ENCODE assay signal across 10 mouse cellular contexts in the genomic region with DNA sequence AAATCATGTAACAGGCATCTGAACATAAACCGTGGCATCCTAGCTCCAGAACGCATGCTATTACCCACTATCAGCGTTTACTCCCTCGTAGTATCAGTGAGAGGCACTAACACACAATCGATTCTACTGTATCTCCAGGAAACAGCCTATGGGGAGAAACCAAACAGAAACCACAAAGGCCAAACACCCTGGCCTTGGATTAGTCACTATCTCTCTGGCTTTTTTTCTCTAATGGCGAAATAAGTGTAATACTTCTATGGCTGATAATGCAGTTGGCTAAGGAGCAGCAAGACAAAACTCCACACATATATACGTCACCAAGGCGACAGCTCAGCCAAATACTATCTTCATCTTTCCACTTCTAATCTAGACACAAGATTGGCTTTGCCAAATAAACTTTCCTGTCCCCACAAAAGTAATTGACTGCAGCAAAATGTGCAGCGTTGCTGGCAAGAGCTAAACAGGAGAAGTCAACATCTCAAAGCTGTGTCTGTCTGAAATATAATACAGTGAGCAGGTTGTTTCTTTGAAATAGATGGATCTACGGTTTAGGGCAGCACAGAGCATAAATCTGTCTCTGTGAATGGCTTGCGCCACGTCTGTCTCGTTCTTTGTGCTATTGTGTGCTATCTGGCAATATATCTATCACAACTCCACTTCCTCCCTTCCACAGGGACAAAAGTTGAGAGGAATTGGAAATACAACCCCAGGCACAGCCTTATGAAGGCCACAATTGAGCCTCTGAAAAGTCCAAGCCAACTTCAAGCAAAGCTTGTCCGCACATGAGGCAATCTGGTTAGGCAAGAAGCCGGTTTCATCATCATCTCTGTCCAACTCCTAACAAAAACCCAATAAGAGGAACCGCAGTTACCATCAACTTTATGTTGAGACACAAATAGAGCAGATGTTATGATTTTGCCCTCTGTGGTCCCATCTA.
DNase-seq lines count a peak whose midpoint lies in the region; TF ChIP-seq lines count a peak whose summit lies in the region.
"Had no signal": no experiment of that assay in that cellular context is flagged by ENCODE, and none has a peak within 500 bp of the region (broad histone marks: within the 10 kb centered on the region; RNA-seq: fewer than 3 reads in every experiment).

No protein-coding gene starts in this region.

- H3K27ac ChIP-seq in thymus, adult 2 months (ENCODE audit: control insufficient read depth, insufficient read depth, low read length): no peak overlapping the region
- H3K27ac ChIP-seq: embryonic facial prominence, embryonic 10.5 days; midbrain, embryonic 15.5 days had no signal

- no peak overlapping the region for H3K4me3 ChIP-seq in thymus, adult 2 months (ENCODE audit: control insufficient read depth, insufficient read depth, low read length)
- H3K4me3 ChIP-seq: embryonic facial prominence, embryonic 10.5 days; midbrain, embryonic 15.5 days had no signal

- no peak for TF ChIP-seq CTCF in thymus, adult 2 months (IDR thresholded peaks at IDR 0.05; ENCODE audit: borderline replicate concordance, control insufficient read depth, extremely low read depth, insufficient read depth, low read length, poor library complexity)

- TF ChIP-seq POLR2A in thymus, adult 2 months (IDR thresholded peaks at IDR 0.05; ENCODE audit: control insufficient read depth, extremely low read depth, insufficient read depth, low read length, poor library complexity): no peak

- no peaks in the 10 kb centered on the region for H3K36me3 ChIP-seq in thymus, adult 2 months (ENCODE audit: control insufficient read depth, insufficient read depth, low read length)
- H3K36me3 ChIP-seq: midbrain, embryonic 15.5 days had no signal

- no peaks in the 10 kb centered on the region for H3K27me3 ChIP-seq in thymus, adult 2 months (ENCODE audit: control insufficient read depth, insufficient read depth, low read length)
- H3K27me3 ChIP-seq: midbrain, embryonic 15.5 days had no signal

- intact Hi-C loops in heart, postnatal 10 days (cut with DNase I): no loop called here

- 66% methylated on average over 16 of the region's 16 CpGs for WGBS in thymus, adult 2 months

- DNase-seq in heart, adult 11 months: peak; percentile 92
- no peak for DNase-seq in heart, postnatal 10 days
- peak; percentile 76 for DNase-seq in adrenal gland, postnatal 10 days
- peak; percentile 14 for DNase-seq in liver
- DNase-seq in lung, postnatal 36 days: peak; percentile 68
- DNase-seq in right cerebral cortex, postnatal 25 days: no peak
- no peak for DNase-seq in thymus, adult 2 months
- no peak for DNase-seq in right cerebral cortex, adult 2 months (ENCODE audit: low spot score in 2 of 2)

- H3K4me1 ChIP-seq in thymus, adult 2 months (replicated peaks; ENCODE audit: control insufficient read depth, insufficient read depth, low read length): no peaks in the 10 kb centered on the region
- H3K4me1 ChIP-seq: midbrain, embryonic 15.5 days had no signal

Comparison
In these comparisons a context has a peak if more than half of its experiments do, and no peak if none do; other contexts are left out.
1. DNase-seq: peak in heart, adult 11 months (single experiment), adrenal gland, postnatal 10 days (single experiment), liver (single experiment) and lung, postnatal 36 days (single experiment); none in heart, postnatal 10 days (0 of 2), right cerebral cortex, postnatal 25 days (single experiment), thymus, adult 2 months (single experiment) and right cerebral cortex, adult 2 months (0 of 2).